Mouse (Mus musculus) kidney, adult 9 months (tissue): ENCODE data around the gene St3gal6.
"Not testable (repeated sequence)": the region's sequence is repeated elsewhere in the genome, so short reads cannot be mapped to it uniquely, and the experiment has no call there.

Source experiments
- DNase-seq: peaks from one replicate; pipeline ENCODE4 v3.0.0; 2022

St3gal6 gene

DNA sequence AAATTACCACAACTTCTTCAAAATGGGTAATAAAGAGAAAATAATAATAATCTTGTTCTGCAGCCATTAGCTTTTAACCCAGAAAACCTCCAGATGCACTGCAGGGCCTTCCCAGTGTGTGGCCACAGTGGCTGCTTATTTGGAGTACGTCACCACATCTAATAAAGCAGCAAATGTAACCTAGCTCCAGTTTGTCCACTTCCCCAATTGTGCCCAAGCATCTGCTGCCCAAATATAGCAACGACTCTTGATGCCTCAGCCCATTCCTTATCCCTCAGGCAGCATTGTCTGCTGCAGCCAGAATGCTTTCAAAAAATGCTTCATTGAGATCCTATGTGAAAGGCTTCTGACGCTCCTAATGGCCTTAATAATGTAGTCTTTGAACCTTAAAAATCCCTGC lies 49.2 kb downstream of the St3gal6 start:
- no peak for DNase-seq

DNA sequence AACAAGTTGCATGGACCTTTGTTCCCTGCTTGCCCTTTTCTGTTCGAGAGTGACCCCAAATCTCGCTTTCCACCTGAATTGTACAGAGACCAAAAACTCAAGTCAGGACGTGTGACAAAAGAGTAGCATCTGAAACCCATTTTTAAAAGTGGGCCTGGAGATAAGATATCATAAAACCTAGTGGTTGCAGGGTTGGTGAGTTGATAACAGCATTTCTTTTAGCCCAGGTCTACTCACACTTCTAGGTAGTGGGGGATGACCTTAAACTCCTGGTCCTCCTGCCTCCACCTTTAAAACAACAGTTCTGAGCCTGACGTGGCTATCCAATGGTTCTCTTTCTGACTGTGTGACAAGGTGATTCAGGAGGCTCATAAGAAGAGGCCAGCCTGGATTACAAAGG lies 53.2 kb downstream of the St3gal6 start:
- no peak for DNase-seq

DNA sequence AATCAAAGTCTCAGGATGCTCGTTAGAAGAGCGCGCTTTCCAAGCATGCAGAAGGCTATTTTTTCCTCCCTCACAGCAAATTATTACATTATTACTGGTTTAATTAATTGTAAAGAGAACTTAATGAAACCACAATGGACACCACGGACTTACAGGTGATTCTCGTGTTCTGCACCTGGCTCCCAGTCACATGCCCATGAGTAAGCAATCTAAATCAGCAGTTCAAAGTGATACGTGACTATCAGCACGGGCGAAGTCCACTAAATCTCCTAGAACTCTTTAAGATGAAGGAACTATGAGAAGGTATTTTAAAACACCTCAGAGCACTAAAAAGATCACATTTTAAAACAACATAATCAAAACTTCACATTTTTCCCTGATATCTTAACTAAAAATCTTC lies 54.0 kb downstream of the St3gal6 start:
- no peak for DNase-seq

DNA sequence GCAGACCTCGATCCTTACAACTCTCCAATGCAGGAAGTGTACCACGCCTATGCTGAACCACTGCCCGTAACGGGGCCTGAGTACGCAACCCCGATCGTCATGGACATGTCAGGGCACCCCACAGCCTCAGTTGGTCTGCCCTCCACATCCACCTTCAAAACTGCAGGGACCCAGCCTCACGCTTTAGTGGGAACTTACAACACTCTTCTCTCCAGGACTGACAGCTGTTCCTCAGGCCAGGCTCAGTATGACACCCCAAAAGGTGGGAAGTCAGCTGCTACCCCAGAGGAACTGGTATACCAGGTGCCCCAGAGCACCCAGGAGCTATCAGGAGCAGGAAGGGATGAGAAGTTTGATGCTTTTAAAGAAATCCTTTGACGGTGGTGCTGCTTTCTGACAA lies 58.6 kb downstream of the St3gal6 start:
- DNase-seq = no peak

DNA sequence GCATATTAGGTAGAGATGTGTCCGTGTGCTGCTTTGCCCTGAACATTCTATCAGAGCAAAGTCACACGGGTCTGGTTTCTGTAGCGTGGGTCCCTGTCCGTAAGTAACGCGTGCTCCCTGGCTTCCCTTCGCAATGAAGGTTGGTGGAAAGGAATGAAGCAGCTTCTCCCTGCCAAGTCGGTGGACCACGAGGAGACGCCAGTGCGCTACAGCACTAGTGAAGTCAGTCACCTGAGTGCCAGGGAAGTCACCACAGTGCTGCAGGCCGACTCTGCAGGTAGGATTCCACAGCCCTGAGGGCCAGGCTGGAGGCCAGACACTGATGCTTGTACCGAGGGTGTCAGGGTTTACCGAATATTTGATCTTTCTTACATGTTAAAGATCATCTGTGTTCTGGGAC lies 60.0 kb downstream of the St3gal6 start:
- DNase-seq = peak; percentile 61

DNA sequence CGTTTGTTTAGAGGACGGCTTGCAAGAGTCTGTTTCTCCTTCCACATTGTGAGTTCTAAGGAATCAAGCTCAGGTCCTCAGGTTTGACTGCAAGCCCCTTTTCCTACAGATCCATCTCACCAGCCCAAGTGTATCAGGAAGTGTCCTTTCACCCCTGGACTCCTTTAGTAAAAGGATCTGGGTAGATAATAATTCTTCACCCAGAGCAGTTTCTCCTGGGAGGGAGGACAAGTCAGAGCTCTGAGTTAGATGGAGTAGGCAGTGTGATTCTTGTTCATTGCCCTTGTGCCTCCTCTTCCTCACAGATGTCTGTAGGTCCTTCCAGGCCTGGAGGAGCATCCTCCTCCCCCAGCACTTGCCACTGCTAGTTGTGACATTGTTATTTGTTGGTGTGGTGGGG lies 61.5 kb downstream of the St3gal6 start:
- DNase-seq = no peak

DNA sequence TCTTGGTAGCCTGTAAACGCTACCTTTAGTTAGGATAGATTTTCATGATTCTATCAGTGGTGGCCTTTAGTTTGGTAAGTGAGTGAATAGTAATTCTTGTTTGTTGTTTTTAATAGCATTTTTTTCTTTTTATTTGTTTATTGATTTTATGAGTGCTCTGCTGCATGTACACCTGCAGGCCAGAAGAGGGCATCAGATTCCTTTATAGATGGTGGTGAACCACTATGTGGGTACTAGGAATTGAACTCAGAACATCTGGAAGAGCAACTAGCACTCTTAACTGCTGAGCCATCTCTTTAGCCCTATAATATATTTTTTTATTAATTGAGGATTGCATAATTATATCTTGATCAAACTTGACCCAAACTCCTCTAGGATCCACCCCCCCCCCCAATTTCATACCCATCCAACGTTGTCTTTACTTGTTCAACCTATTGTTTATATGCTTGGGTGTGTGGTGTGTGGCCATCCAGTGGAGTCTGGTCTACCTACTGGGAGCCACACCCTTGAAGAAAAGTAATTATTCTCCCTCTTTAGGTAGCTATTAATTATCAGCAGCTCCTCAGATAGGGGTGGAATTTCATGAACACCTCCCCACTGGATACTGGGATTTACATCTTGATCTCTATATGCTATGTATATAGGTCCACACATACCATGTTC lies 62.1 kb downstream of the St3gal6 start:
- no peak for DNase-seq

DNA sequence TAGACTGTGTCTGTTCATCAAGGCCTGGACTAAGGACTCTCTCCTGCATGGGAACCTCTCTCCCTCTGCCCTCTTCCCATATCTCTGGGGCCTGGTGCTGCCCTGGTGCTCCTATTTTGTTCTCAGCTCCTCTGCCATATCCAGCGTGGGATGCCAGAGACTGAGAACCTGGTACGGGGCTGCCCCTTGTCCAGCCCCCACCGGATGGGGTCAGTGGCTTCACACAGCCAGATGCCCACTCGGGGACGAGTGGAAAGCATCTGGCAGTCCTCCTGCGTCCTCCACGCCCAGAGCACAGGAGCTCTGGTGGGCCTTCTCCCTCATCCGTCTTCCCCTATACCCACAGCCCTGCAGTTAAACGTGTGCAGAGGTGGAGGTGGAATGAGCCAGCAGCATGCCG lies 63.7 kb downstream of the St3gal6 start:
- DNase-seq = no peak

DNA sequence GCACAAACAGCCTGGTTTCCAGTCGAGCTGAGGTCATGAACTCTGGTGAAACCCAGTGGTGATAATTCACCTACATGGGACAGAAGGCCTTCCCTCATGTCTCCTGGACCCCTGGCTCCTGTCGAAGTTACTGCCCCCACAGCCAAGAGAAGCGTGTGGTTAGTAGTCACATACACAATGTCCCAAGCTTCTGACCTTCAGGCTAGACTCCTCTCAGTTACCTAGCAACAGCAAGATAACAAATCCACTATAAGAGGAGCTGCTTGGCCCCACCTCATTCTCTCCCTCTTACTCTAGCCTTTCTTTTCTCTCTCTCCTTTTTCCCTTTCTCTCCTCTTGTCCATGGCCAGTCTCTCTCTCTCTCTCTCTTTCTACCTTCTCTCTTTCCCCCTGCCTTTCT lies 64.1 kb downstream of the St3gal6 start:
- DNase-seq = not testable (repeated sequence)

DNA sequence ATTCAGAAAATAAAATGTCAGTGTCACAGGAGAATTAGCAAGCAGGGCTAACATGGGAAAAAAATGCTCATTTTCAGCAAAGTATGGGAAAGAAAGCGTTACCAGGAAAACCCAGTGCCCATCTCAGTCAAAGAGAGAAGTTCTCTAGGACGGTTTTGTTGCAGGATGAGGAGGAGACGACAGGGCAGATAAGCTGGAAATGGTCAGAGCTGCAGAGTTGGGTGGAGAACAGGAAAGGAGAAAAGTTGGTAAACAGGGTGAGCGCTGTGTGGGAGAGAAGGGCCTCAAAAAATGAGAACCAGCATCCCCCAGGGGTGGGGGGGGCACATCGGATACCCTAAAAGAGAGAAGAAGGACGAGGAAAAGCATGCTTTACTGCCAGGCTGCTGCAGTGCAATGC lies 67.1 kb downstream of the St3gal6 start:
- no peak for DNase-seq

DNA sequence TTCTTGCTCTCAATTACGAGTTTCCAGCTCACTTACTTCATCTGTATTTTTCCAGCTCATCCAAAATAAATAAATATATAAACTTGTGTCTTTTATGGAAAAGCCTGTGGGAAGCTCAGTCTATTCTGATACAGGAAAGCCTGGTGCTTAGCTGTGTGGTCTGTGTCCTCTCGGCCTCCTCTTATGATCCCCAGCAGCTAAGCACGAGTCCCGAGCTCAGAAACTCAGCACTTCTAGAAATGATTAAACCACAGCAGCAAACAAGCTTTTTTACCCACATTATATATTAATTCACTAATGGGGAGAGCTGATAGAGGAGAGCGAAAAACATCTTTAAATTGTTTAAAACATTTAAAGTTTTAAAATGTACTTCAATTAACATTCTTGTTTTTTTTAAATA lies 67.6 kb downstream of the St3gal6 start:
- peak; percentile 51 for DNase-seq

DNA sequence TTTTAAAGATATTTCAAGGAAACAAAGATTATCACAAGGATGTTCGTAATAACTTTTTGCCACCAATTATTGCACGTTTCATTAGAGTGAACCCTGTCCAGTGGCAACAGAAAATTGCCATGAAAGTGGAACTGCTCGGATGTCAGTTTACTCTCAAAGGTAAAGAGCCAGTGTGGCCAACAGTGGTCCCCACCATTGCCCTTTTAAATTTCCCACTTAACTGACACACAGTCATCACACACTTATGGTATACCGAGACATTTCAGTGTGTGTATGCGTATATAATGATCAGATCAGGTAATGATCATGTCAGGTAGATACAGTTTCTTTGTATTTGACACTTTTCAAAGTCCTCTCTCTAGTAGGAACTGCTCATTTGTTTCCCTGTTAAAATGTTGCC lies 68.9 kb downstream of the St3gal6 start:
- no peak for DNase-seq

DNA sequence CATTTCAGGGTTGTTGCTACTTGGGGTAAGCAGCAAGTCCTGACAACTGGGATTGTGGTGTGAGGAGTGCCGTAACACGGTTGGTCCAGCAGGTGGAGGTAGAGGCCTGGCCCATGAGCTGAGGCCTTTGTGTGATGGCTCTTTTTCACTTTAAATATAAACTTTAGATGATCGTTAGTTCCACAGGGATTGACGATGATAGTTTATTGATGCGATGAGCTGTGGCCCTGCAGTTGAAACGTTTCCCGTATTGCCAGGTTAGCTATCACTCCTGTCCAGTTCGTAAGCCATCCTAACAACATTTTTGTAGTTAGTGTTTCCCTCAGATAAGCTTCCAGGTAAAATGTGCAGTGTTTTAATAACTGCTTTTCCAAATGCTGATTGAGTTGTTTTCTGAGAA lies 69.4 kb downstream of the St3gal6 start:
- DNase-seq = peak; percentile 71

DNA sequence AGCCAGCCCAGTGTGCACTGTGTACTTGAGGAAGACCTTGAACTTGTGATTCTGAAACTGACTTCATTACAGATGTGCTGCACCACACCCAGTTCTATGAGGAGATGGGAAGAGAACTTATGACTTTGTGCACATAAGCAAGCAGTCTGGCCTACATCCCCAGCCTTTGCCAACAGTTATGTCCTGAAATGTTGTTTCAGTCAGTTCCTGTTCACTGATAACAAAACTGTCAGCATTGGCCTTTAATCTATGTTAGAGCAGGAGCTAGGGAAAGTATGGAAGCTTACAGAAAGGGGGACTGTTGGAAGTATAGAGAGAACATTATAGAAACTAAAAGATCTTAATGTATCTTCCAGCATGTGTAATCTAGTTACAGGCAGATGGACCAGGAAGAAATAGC lies 70.2 kb downstream of the St3gal6 start:
- DNase-seq = no peak

DNA sequence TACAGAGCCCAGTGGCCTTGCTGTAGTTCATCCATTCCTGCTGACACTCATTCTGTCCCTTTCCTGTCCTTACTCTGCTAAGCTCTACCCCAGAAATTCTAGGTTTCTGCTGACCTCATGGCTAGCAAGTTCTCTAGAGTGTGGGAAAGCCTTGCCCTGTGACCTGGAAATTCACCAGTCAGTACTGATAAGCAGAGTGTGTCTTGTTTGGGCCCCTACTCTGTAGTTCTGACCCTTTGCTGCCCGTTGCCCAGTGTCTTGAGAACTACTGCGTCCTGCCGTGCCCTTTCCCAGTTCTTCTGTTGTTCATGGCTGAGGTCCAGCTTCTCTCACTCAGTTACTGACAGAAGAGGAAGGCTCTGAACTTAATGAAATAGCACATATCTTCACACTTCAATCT lies 70.9 kb downstream of the St3gal6 start:
- peak; percentile 51 for DNase-seq

DNA sequence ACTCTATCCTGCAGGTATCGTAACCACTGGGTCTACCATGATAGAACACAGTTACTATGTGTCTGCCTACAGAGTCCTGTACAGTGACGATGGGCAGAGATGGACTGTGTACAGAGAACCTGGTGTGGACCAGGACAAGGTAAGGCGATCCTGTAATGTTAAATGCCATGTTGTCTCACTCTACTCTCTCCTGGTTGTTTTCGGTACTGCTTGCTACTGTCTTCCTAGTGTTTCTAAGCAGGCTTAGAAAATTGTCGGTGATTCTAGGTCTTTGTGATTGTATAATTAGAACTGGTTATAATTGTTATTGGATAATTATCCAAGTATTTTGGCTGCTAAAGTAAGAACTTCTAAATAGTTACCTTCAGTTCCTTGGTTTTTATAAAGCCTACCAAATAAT lies 72.4 kb downstream of the St3gal6 start:
- DNase-seq = no peak

DNA sequence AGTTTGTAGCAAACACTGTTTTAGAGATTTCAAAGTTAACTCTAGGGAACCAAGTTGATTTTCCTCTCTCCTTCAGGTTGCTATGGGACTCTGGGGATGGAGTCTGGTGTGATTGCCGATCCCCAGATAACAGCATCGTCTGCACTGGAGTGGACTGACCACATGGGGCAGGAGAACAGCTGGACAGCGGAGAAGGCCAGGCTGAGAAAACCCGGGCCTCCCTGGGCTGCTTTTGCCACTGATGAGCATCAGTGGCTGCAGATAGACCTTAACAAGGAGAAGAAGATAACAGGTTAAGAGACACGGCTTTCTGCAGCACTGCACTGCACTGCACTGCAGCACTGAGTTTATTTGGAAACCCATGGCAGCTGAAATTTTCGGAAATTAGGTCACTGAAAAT lies 73.4 kb downstream of the St3gal6 start:
- no peak for DNase-seq

DNA sequence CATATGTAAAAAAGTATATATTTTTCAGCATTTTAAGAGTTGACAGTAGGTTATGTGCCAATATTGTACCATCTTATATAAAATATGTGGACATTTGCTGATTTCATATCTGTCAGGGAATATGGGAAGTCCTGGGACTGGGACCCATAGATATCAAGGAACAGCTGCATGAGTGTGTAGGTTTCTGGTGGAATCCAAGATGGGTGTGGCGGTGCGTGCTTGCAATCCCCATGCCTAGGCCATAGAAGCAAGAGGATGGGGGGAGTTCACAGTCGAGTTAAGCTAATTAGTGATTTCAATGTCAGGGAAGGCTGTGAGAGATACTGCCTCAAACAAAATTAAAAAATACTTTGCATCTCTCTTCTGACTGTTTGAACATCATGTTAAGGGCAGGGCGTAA lies 75.0 kb downstream of the St3gal6 start:
- DNase-seq = no peak

DNA sequence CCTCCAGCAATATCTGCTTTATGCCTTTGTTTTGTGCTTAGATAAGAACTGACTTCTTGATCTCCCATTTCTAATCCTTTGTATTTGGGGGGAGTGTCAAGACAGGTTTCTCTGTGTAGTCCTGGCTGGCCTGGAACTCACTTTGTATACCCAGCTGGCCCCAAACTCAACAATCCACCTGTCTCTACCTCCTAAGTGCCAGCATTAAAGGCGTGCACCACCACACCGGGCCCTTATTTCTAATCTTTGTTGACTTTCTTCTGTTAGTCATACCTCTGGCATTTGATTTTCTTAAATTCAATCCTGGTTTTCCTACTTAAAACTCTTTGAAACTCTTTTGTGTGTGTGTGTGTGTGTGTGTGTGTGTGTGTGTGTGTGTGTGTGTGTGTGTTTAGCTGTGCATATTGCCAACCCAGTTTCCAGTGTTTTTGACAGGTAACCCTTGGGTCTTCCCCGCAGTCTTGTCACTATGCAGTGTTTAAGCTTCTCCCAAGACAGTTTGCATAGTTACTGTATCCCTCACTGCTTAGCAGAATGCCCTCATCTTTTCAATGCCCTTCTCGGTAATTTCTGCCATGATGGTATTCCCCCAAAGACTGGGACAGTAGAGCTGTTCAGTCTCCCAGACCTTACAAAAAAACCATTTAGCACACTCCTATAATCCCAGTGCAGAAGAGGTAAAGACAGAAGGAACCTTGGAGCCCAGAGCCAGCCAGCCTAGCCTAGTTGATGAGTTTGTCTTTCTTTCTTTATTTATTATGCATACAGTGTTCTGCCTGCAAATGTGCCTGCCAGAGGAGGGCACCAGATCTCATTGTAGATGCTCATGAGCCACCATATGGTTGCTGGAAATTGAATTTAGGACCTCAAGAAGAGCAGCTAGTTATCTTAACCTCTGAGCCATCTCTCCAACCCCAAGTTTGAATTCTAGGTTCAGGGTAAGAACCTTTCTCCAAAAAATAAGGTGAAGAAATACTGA lies 77.5 kb downstream of the St3gal6 start:
- no peak for DNase-seq

DNA sequence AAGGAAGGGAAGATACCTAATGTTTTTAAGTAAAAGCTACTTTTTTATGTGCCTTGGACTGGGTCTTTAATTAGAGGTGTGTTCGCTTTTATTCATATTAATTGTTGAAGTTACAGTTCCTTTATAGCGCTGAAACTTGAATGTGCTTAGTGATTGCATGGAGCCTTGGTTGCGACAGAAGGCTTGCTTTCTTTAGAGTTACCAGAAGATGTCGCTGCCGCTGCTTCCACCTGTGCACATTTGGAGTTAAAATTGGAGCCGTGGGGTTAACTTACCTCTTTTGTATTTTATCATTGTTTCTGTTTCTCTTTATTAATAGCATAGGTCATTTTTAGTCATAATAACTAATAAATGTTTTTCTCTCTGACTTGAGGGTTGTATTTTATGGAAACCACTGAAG lies 79.3 kb downstream of the St3gal6 start:
- DNase-seq = no peak

DNA sequence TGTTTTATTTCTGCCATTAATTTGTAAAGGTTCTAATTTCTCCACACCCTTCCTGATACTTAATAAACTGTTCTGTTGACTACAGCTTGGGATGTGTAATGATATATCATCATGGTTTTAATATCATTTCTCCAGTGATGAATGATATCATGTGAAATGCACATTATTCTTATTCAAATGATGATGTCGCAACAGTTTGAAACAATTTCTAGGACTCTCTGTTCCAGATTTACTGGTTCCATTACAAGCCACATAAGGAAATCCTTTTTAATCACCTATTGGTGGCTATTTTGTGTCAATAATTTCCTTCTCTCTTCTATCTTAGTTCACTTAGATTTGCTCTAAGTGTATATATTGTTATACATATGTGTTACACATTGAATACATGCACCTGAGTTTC lies 91.7 kb downstream of the St3gal6 start:
- no peak for DNase-seq

DNA sequence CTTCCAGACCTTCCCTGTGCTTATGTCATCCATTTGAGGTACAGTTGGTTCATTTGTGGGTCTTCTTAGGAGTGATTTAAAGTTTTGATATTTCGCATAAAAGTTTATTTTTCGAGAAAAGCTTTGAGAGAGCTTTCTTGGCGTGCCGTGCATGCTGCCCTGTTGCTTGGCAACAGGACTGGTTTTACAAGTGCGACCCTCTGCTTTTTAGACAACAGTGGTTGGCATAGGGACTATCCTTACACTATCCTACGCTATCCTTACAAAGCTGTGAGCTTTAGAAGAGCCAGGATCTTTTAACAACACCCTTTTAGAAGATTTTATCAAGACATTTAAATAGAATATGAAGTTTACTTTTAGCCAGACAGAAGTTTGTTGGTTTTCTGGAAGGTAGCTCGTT lies 93.8 kb downstream of the St3gal6 start:
- DNase-seq = no peak

DNA sequence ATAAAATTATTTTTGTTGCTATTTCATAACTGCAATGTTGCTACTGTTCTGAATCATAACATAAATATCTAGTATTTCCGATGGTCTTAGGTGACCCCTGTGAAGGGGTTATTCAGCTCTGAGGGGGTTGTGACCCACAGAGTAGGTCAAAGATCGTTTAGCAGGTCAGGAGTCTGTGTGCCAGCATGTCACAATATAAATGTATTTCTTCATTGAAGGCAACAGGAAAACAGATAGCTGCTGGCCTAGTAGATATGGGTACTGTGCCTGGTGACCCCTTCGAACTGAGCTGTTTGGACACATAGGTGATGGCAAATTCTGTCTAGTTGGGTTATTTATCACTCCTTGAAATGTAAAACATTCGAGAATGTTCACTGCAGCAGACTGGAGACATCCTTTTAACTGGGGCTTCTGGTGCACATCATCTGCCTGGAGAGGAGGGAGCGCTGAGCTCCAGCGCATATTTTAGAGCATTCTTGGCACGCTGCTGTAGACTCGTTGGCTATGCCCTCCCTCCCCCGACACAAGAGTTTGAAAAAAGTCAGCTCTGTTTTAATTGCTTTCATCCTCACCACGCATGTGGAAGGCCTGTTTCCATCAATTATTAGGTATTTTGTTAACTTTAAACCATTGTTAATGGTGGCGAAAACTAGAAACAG lies 102.2 kb downstream of the St3gal6 start:
- DNase-seq = peak; percentile 60
